Mouse (Mus musculus) embryonic facial prominence, embryonic 11.5 days (tissue): Measurements from ENCODE around the gene Samd1. TPM values are rescaled to one million over a fixed set of nuclear protein-coding genes. Genes with fewer than 3 reads are reported as not detected.
A peak's percentile ranks its signal among the peaks of the same experiment; 100 is the strongest.

Source experiments
- ATAC-seq: fragments of 200-750 bp; cut with Nextera tagmentation; replicated peaks from 2 replicates; pipeline ENCODE4 v1.8.0; 2017; ENCODE audit warnings: low read depth; ENCODE audit not compliant: insufficient number of reproducible peaks, low FRiP score, low TSS enrichment
- DNase-seq: peaks from one replicate; pipeline ENCODE4 v3.0.0-alpha.2; 2015; ENCODE audit warnings: low spot score
- H3K27ac ChIP-seq: fragments of 300-500 bp; sonication (generic); replicated peaks from 2 replicates; pipeline ENCODE4 v1.5.1; 2014; ENCODE audit warnings: mild to moderate bottlenecking, low read depth, low read length, control low read depth
- H3K27me3 ChIP-seq: fragments of 300-500 bp; sonication (generic); 2 replicates; pipeline ENCODE4 v1.6.1; 2014; ENCODE audit warnings: mild to moderate bottlenecking, low read length, moderate library complexity, mixed read lengths; ENCODE audit not compliant: control insufficient read depth, insufficient read depth
- H3K36me3 ChIP-seq: fragments of 300-500 bp; sonication (generic); replicated peaks from 2 replicates; pipeline ENCODE4 v1.6.1; 2014; ENCODE audit warnings: low read depth, mild to moderate bottlenecking, low read length, moderate library complexity, mixed read lengths; ENCODE audit not compliant: control insufficient read depth, insufficient read depth
- H3K4me1 ChIP-seq: fragments of 300-500 bp; sonication (generic); 2 replicates; pipeline ENCODE4 v1.6.1; 2014; ENCODE audit warnings: low read length, mixed read lengths; ENCODE audit not compliant: control insufficient read depth, insufficient read depth
- H3K4me2 ChIP-seq: fragments of 300-500 bp; sonication (generic); 2 replicates; pipeline ENCODE4 v1.6.1; 2014; ENCODE audit warnings: low read depth, mild to moderate bottlenecking, control low read depth, low read length, moderate library complexity
- H3K4me3 ChIP-seq: fragments of 300-500 bp; sonication (generic); 2 replicates; pipeline ENCODE4 v1.5.1; 2014; ENCODE audit warnings: low read depth, low read length, control low read depth
- H3K9ac ChIP-seq: fragments of 300-500 bp; sonication (generic); replicated peaks from 2 replicates; pipeline ENCODE4 v1.6.1; 2014; ENCODE audit warnings: mild to moderate bottlenecking, control low read depth, low read length
- H3K9me3 ChIP-seq: fragments of 300-500 bp; sonication (generic); replicated peaks from 2 replicates; pipeline ENCODE4 v1.6.1; 2016; ENCODE audit warnings: mild to moderate bottlenecking, low read length, inconsistent platforms, mixed read lengths; ENCODE audit not compliant: control insufficient read depth
- WGBS: fragments of 180-500 bp; shearing (Covaris S2); extraction: QIAGEN DNeasy Blood & Tissue Kit; methylation state at CpG from one replicate; pipeline ENCODE4 v1.1.7; 2014; 5-methylcytosine and 5-hydroxymethylcytosine counted together
- polyA plus RNA-seq: library from polyadenylated mRNA; unstranded; fragments of >200 nt; fragmentation: Nextera tagmentation; extraction: Ambion mirVana; gene quantifications from 2 replicates; pipeline ENCODE4 v1.2.1, GENCODE M21; 2014

The Samd1 gene
- polyA plus RNA-seq, 1 experiment from 2014 or later = 18.2 TPM

GRCm38 (mm10) chr8:83990170-83990569, 7.3 kb upstream of the Samd1 start:
- ATAC-seq = no peak
- no peaks in the 10 kb centered on the region for H3K9me3 ChIP-seq
- H3K27ac ChIP-seq = no peak overlapping the region
- H3K4me3 ChIP-seq = no peak overlapping the region
- H3K27me3 ChIP-seq = no peaks in the 10 kb centered on the region
- DNase-seq = no peak
- no peak overlapping the region for H3K9ac ChIP-seq
- H3K4me1 ChIP-seq = no peaks in the 10 kb centered on the region
- H3K4me2 ChIP-seq = no peak overlapping the region
- H3K36me3 ChIP-seq = peaks cover 13% of the 10 kb centered on the region
- 95% methylated on average over 14 of the region's 14 CpGs for WGBS

DNA sequence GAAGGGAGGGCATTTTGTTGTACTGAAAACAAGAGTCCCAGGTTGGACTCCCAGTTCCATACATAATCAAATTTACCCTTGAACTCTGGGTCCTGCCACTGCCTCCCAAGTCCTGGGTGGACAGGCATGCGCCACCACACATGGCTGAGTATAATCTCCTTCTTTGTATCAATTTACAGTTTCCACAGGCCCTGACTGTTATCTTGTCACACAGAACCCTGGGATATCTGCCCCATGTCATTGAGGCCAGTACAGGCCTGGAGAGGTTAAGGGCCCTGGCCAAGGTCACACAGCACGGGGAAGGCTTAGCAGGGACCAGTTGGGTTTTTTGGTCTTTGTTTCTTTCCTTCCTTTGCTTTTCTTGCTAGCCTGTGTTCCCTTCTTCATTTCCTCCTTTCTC, 5.0 kb upstream of the Samd1 start:
- 82% methylated on average over 2 of the region's 2 CpGs for WGBS
- Histone ChIP-seq H3K9ac (no peak overlapping the region), H3K36me3 (peaks cover 3% of the 10 kb centered on the region), H3K4me1 (no peaks in the 10 kb centered on the region; the same call in 1 of the 2 replicates), H3K27ac (no peak overlapping the region), H3K27me3 (no peaks in the 10 kb centered on the region), H3K9me3 (no peaks in the 10 kb centered on the region), H3K4me3 (no peak overlapping the region), H3K4me2 (no peak overlapping the region)
- ATAC-seq (no peak), DNase-seq (no peak)

- WGBS = 80% methylated on average over 3 of the region's 3 CpGs
- Histone ChIP-seq H3K27me3 (no peaks in the 10 kb centered on the region), H3K4me1 (peaks cover 2% of the 10 kb centered on the region), H3K36me3 (peaks cover 3% of the 10 kb centered on the region), H3K4me3 (no peak overlapping the region), H3K9ac (no peak overlapping the region), H3K27ac (no peak overlapping the region), H3K9me3 (no peaks in the 10 kb centered on the region), H3K4me2 (no peak overlapping the region)
- no peak for ATAC-seq
- DNase-seq = no peak
These were observed 3.4 kb upstream of the Samd1 start for GRCm38 (mm10) chr8:83994030-83994429.

GRCm38 (mm10) chr8:83995973-83996372, 1.5 kb upstream of the Samd1 start:
- ATAC-seq (no peak), DNase-seq (no peak)
- Histone ChIP-seq H3K9ac (peak overlapping the region; percentile 91), H3K4me3 (peak overlapping the region; percentile 84), H3K9me3 (no peaks in the 10 kb centered on the region), H3K27ac (peak overlapping the region; percentile 97; the same call in 1 of the 2 replicates), H3K36me3 (peaks cover 3% of the 10 kb centered on the region), H3K27me3 (no peaks in the 10 kb centered on the region), H3K4me2 (peak overlapping the region; percentile 90), H3K4me1 (peaks cover 6% of the 10 kb centered on the region)
- 11% methylated on average over 12 of the region's 12 CpGs for WGBS

GRCm38 (mm10) chr8:83996567-83997505, 636 bp upstream of the Samd1 start:
- Histone ChIP-seq H3K36me3 (no peaks in the 10 kb centered on the region; the same call in 1 of the 2 replicates), H3K9ac (peak overlapping the region; percentile 91), H3K9me3 (no peaks in the 10 kb centered on the region), H3K27me3 (no peaks in the 10 kb centered on the region), H3K27ac (peak overlapping the region; percentile 97), H3K4me2 (peak overlapping the region; percentile 90), H3K4me3 (peak overlapping the region; percentile 84), H3K4me1 (peaks cover 6% of the 10 kb centered on the region)
- ATAC-seq (peak; percentile 84), DNase-seq (peak; percentile 90)
- under 1% methylated on average over 50 of the region's 103 CpGs for WGBS

GRCm38 (mm10) chr8:83998231-83999056, 972 bp downstream of the Samd1 start:
- no peaks in the 10 kb centered on the region; the same call in 1 of the 2 replicates for H3K36me3 ChIP-seq
- peak overlapping the region; percentile 84 for H3K4me3 ChIP-seq
- no peaks in the 10 kb centered on the region for H3K9me3 ChIP-seq
- H3K27ac ChIP-seq = peak overlapping the region; percentile 81
- 1% methylated on average over 58 of the region's 92 CpGs for WGBS
- peaks cover 6% of the 10 kb centered on the region for H3K4me1 ChIP-seq
- no peak for ATAC-seq
- no peaks in the 10 kb centered on the region; the same call in 1 of the 2 replicates for H3K27me3 ChIP-seq
- peak overlapping the region; percentile 84 for H3K9ac ChIP-seq
- DNase-seq = peak; percentile 82
- peak overlapping the region; percentile 84 for H3K4me2 ChIP-seq

DNA sequence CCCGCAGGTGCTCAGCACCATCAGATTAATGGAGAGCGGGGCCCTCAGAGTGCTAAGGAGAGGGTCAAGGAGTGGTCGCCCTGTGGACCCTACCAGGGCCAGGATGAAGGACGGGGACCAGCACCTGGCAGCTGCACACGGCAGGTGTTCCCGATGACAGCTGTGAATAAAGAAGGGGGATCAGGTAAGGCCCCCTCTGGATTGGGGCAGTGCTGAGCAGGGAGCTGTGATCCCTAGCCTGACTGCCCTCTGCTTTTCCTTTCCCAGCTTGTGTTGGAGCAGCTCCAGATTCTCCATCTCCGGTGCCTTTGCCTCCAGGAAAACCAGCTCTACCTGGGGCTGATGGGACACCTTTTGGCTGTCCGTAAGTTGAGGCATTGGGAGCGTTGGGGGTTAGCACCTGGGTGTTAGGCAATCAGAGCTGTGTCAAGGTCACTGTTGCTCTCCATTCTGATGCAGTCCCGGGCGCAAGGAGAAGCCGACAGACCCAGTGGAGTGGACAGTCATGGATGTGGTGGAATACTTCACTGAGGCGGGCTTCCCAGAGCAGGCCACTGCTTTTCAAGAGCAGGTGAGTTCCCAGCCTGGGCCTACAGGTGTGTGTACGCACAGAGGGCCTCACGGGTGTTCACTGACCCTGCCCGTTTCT, 1.7 kb downstream of the Samd1 start:
- DNase-seq (no peak), ATAC-seq (no peak)
- Histone ChIP-seq H3K27me3 (no peaks in the 10 kb centered on the region; the same call in 1 of the 2 replicates), H3K4me1 (peaks cover 6% of the 10 kb centered on the region), H3K27ac (no peak overlapping the region), H3K4me3 (peak overlapping the region; percentile 84), H3K9ac (peak overlapping the region; percentile 84), H3K4me2 (peak overlapping the region; percentile 84), H3K9me3 (no peaks in the 10 kb centered on the region), H3K36me3 (no peaks in the 10 kb centered on the region; the same call in 1 of the 2 replicates)
- WGBS = 66% methylated on average over 16 of the region's 16 CpGs
